Mouse (Mus musculus): ENCODE measurements around the gene Cd151. TPM values are rescaled to one million over a fixed set of nuclear protein-coding genes. Genes with fewer than 3 reads are reported as not detected.
A peak's percentile ranks its signal among the peaks of the same experiment; 100 is the strongest.

The Cd151 gene
- total RNA-seq, 1 experiment from 2014 or later, result 46.6 TPM

DNA sequence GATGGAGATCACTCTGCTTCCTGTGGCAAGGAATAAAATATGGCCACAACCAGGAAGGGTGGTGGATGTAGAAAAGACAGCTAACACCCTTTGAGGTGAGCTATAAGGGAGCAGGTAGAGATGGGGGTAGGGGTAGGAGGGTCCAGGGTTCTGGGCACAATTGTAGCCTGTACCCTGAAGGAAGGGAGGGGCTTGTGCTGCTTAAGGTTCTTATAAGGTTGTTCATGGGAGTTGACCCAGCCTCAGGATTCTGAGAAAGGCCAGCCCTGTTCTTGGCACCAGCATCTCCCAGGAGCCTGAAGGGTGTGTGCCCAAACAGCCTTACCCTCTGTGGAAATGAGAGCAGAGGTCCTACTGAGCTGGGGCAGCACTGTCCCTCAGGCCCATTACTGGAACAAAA lies 15.3 kb upstream of the Cd151 start:
- ATAC-seq (replicated peaks in 1 of 2; ENCODE audit: insufficient read depth in 1 of 2, low FRiP score in 2 of 2, low TSS enrichment in 1 of 2, low read depth in 1 of 2, poor library complexity in 2 of 2, severe bottlenecking in 2 of 2), result no peak

DNA sequence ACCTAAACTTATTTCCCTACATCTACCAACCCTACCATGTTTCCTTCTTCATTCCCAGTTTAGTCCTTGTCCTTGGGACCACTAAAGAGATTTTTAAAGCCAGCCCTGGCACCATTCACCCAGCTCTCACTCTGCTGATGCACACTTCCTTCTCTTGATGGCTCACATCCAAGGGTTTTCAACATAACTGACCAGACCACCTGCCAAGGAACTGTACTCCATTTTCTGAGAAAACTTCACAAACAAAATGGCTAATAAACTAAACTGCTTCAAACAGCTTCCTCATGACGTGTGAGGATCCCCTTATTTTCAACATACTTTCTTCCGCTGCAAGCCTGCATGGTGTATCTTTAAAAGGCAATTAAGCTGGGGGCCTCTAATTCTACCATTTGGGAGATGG lies 13.6 kb upstream of the Cd151 start:
- no peak for ATAC-seq (replicated peaks in 1 of 2; ENCODE audit: insufficient read depth in 1 of 2, low FRiP score in 2 of 2, low TSS enrichment in 1 of 2, low read depth in 1 of 2, poor library complexity in 2 of 2, severe bottlenecking in 2 of 2)

DNA sequence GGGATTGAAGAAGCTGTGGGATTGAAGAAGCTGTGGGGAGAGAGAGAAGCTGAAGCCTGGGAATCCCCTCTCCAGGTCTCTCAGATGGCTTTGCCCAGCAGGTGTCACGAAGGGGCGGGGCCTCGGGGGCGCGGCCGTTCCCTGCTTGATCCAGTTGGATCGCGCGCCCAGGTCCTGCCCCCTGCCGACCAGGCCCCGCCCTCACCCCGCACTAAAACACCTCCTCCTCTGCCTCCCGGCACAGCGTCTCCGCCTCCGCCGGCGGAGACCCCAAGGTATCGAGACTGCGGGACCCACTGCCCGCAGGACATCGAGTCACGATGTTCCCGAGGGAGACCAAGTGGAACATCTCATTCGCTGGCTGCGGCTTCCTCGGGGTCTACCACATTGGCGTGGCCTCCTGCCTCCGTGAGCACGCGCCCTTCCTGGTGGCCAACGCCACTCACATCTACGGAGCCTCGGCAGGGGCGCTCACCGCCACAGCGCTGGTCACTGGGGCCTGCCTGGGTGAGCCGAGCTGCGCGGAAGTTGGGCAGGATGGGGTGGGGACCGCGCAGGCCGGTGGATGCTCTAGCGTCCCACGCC lies 12.1 kb upstream of the Cd151 start, which contains the start of gene Pnpla2:
Gene Pnpla2 (plus strand): TSS at position 232 of the 585 bp plus-strand sequence.
- peak; percentile 82 to 89 for ATAC-seq (replicated peaks in 1 of 2; ENCODE audit: insufficient read depth in 1 of 2, low FRiP score in 2 of 2, low TSS enrichment in 1 of 2, low read depth in 1 of 2, poor library complexity in 2 of 2, severe bottlenecking in 2 of 2)

DNA sequence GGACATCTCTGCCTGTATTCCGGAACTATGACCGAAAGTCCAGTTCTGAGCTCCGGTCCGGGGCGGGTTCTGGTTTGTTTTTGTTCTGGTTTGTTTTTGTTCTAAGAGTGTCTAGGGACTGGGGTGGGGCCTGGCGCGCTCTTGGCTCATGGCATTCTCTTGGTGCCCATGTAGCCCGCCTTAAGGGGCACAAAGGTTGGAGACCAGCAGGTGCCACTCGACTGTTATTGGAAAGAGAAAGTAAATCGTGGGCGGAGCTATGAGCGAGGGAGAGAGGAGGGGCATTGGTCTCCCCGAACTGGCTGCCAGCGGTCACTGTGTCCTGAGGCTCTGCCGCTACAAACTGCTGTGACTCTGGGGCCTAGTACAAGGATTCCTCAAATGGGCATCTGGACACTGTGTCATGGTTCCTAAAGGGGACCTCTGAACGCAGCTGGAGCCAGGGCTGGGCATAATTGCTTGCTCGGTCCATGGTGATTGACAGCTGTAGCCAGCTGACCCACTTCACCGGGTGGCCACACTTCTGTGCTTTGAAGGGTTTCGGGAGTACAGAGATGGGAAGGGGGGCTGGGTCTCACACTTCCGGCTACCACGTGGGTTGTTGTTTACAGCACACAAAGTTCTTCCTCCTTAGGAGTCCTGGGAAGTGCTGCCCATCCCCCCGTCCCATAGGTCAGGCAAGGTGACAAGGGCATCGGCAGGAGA lies 11.4 kb upstream of the Cd151 start:
- peak; percentile 29 to 51 for ATAC-seq (replicated peaks in 1 of 2; ENCODE audit: insufficient read depth in 1 of 2, low FRiP score in 2 of 2, low TSS enrichment in 1 of 2, low read depth in 1 of 2, poor library complexity in 2 of 2, severe bottlenecking in 2 of 2)

DNA sequence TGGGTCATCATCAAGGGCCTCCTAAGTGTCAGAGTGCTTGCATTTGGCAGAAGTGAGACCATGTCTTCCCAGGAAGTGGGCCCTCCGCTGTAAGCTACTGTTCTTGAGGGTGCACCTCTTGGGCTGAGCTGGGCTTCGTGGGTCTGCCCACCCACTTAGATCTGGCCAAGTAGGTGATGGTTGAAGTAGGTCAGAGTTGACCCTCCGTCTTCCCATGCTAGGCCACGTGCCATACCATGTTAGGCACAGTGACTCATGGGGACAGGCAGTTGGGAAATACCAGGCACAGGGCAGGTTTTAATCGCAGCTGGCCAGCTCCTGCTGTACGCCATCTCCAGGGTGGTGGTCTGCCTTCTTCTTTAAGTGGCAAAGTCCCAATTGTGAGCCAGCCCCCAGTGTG lies 10.5 kb upstream of the Cd151 start:
- ATAC-seq (replicated peaks in 1 of 2; ENCODE audit: insufficient read depth in 1 of 2, low FRiP score in 2 of 2, low TSS enrichment in 1 of 2, low read depth in 1 of 2, poor library complexity in 2 of 2, severe bottlenecking in 2 of 2), result no peak

DNA sequence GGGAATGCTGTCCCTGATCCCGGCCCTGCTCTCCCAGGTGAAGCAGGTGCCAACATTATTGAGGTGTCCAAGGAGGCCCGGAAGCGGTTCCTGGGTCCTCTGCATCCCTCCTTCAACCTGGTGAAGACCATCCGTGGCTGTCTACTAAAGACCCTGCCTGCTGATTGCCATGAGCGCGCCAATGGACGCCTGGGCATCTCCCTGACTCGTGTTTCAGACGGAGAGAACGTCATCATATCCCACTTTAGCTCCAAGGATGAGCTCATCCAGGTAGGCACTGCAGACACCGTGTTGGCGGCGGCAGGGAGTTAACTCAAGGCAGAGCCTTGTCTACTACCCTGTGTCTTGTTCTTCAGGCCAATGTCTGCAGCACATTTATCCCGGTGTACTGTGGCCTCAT lies 10.0 kb upstream of the Cd151 start:
- ATAC-seq (replicated peaks in 1 of 2; ENCODE audit: insufficient read depth in 1 of 2, low FRiP score in 2 of 2, low TSS enrichment in 1 of 2, low read depth in 1 of 2, poor library complexity in 2 of 2, severe bottlenecking in 2 of 2), result no peak

DNA sequence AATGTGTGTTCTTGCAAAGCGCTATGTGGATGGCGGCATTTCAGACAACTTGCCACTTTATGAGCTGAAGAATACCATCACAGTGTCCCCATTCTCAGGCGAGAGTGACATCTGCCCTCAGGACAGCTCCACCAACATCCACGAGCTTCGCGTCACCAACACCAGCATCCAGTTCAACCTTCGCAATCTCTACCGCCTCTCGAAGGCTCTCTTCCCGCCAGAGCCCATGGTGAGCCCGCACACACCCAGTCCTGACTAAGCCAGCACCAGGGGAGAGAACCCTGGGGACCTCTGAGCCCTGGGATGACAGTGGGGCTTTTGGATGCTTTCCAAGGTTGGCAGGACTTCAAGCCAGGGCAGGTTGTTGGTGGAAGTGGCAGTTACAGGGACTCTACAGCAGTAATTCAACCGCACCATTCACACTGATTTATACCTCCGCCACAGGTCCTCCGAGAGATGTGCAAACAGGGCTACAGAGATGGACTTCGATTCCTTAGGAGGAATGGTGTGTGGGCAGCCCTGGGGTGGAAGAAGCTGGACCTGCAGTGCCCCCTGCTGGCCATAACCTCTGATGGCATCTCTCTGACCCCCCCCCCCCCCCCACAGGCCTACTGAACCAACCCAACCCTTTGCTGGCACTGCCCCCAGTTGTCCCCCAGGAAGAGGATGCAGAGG lies 9.1 kb upstream of the Cd151 start:
- ATAC-seq (replicated peaks in 1 of 2; ENCODE audit: insufficient read depth in 1 of 2, low FRiP score in 2 of 2, low TSS enrichment in 1 of 2, low read depth in 1 of 2, poor library complexity in 2 of 2, severe bottlenecking in 2 of 2), result no peak

DNA sequence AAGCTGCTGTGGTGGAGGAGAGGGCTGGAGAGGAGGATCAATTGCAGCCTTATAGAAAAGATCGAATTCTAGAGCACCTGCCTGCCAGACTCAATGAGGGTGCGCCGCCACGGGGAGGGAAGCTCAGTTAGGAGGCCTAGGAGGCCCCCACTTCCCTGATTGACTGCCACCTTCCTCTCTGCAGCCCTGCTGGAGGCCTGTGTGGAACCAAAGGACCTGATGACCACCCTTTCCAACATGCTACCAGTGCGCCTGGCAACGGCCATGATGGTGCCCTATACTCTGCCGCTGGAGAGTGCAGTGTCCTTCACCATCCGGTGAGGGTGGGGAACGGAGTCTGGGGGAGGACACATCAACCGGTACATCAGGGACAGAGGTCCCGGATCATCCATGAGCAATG lies 8.5 kb upstream of the Cd151 start:
- no peak for ATAC-seq (replicated peaks in 1 of 2; ENCODE audit: insufficient read depth in 1 of 2, low FRiP score in 2 of 2, low TSS enrichment in 1 of 2, low read depth in 1 of 2, poor library complexity in 2 of 2, severe bottlenecking in 2 of 2)

DNA sequence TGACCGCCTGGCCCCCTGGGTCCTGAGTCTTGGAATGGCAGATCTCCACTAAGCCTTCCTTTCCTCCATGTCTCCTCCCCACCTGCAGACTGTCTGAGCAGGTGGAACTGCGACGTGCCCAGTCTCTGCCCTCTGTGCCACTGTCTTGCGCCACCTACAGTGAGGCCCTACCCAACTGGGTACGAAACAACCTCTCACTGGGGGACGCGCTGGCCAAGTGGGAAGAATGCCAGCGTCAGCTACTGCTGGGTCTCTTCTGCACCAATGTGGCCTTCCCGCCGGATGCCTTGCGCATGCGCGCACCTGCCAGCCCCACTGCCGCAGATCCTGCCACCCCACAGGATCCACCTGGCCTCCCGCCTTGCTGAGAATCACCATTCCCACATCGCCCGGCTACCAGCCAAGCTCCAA lies 7.9 kb upstream of the Cd151 start:
- no peak for ATAC-seq (replicated peaks in 1 of 2; ENCODE audit: insufficient read depth in 1 of 2, low FRiP score in 2 of 2, low TSS enrichment in 1 of 2, low read depth in 1 of 2, poor library complexity in 2 of 2, severe bottlenecking in 2 of 2)

DNA sequence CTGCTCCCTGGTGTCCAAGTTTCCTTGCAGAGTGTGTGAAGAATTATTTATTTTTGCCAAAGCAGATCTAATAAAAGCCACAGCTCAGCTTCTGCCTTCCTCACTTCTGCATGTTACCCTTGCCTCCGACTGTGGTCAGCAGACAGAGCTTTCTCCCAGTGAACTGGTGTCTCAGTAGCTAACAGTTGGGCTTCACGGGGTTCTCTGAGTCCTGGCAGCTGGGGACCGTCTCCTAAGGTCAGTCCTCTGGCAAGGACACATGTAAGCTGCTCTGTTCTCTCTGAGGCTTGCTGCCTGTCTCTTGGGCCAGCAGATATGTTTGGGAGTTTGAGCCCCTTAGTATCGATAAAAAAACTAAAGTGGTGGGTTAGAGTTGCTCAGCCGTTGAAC lies 7.2 kb upstream of the Cd151 start:
- no peak for ATAC-seq (replicated peaks in 1 of 2; ENCODE audit: insufficient read depth in 1 of 2, low FRiP score in 2 of 2, low TSS enrichment in 1 of 2, low read depth in 1 of 2, poor library complexity in 2 of 2, severe bottlenecking in 2 of 2)

DNA sequence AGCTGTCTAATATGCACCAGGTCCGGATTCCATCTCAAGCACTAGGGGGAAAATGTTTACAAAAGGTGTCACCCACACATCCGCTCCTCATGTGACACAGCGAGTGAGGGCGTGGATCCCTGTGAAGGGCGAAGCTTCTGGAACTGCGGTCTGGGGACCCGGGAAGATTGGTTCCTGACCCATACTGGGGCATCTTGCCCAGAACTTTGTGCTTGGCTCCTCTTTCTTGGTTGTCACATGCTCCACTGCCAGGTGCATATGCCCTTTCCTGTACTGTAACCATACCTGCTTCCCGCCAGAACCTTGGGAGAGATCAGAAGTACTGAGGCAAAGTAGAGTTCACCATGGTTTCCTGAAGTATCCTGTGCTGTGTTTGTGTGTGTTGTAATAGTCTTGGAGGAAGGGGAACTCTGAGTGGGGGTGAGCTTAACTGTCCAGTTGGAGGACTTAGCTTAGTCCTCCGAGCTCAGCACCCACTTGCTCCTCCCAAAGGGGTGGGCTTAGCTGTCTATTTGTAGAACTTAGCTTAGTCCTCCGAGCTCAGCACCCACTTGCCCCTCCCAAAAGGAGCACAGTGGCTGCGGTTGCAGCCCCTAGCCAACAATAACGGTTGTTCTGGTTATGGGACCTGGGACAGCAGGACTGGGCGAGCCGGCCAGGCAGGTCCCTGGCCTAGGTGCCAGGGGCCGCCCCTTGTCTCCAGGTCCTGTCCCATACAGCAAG lies 6.6 kb upstream of the Cd151 start, which contains the start of gene Cracr2b:
Gene Cracr2b (plus strand): TSS at position 704 of the 723 bp plus-strand sequence.
- no peak; a peak in 1 of 4 replicates for ATAC-seq (replicated peaks in 1 of 2; ENCODE audit: insufficient read depth in 1 of 2, low FRiP score in 2 of 2, low TSS enrichment in 1 of 2, low read depth in 1 of 2, poor library complexity in 2 of 2, severe bottlenecking in 2 of 2)

DNA sequence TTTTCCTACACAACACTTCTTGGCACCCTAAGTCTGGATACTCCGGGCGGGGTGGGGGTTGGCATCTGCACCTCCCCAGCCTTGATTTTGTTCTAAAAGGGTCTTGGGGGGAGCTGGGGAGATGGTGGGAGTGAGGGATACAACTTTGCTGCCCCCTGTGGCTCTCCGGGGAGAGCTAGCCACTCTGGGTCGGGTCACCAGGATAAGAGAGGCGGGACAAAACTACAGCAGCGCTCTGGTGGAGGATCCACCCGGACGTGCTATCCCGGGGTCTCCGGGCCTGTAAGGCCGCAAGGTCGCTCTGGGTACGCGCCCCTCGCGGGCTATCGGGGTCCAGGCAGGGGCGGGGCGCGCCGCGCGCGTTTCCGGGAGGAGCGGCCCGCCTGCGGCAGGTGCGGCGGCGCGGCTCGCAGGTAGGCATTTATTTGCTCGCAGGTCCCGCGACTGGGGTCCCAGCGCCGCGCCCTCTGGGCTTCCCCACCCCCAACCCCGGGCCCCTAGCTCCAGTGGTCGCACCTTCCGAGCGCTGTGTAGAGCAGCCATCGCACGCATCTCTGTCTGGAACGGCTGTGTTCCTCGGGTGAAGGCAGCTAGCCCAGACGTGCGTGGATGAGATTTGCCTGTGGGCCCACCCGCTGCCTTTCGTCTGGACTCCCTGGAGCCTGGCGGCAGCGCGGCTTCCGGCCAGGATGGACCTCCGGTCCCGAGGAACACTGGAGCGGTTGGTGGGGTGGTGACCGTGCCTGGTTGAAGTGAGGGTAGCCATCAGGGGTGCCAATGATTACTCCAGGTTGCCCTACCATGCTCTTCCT lies 5.5 kb upstream of the Cd151 start:
- no peak for ATAC-seq (replicated peaks in 1 of 2; ENCODE audit: insufficient read depth in 1 of 2, low FRiP score in 2 of 2, low TSS enrichment in 1 of 2, low read depth in 1 of 2, poor library complexity in 2 of 2, severe bottlenecking in 2 of 2)

DNA sequence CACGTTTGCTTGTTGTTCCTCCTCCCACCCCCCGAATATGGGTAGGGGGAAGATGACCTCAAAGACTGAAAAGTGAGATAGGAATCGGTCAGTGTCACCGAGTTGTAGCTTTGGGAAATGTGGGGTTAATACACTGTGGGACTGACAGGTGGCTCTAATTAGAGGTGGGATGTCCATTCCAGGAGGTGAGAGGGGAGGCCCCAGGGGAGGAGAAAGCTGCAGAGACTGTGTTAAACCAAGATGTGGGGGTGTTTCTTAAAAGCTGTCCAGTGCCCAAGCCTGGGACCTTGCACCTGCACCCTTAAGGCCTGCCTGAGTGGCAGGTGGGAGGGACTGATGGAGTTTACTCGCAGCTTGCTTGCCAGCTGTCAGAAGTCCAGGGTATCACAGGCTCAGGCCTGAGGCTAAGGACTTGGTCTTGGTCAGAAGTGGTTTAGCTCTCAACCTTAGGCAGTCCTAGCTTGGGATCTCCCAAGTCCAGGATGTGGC lies 4.8 kb upstream of the Cd151 start:
- no peak for ATAC-seq (replicated peaks in 1 of 2; ENCODE audit: insufficient read depth in 1 of 2, low FRiP score in 2 of 2, low TSS enrichment in 1 of 2, low read depth in 1 of 2, poor library complexity in 2 of 2, severe bottlenecking in 2 of 2)

DNA sequence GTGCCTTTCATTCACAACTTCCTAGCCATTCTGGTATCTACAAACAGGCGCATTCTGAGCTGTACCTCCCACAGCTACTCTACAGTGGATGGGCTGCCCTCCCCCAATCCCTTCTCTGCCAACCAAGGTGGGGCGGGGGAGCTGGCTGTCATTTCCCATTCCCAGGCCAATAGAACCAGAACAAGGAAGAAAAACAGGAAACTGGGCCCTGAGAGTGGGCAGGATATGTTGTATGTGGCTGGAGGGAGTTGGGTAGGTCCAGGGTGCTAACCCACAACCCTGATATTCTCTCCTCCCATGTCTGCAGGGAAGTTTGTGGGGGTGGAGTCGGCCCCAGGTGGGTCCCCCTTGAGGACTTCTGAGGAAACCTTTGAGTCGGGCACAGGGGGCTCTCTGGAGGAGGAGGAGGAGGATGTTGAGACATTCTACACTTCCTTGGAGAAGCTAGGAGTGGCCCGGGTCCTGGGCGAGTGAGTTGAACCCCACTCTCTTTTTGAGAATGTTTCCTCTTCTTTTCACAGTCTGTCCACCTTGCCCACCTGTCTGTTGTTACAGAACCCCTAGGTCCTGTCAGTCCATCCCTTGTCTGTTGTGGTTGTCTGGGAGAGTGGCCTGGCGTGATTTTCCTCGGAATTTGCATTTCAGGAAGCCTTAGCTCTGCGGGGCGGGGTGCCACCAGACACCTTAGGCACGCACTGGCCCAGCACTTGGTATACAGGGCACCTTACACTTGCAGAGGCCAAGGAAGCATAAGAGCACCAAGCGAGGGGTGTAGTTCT lies 3.2 kb upstream of the Cd151 start:
- ATAC-seq (replicated peaks in 1 of 2; ENCODE audit: insufficient read depth in 1 of 2, low FRiP score in 2 of 2, low TSS enrichment in 1 of 2, low read depth in 1 of 2, poor library complexity in 2 of 2, severe bottlenecking in 2 of 2), result no peak

DNA sequence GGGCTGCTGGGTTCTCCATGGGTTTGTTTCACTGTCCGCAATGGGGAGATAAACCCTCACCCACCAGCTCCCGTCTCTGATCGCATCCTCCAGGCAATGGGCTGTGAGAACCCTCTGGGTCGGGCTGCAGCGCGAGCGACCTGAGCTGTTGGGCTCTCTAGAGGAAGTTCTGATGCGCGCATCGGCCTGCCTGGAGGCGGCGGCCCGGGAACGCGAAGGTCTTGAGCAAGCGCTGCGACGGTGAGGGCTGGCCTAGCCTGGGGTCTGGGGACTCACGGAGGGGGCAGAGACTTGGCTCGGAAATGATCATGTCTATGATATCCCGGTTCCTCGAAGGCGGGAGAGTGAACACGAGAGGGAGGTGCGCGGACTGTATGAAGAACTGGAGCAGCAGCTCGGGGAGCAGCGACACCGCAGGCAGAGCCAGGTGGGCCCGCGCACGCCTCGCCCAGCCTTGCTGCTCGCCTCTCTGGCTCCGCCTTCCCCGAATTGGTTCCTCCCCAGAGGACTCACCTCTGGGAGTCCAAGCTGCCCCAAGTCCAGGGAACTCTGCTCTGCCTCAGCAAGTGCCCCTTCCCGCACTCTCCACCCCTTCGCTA lies 2.5 kb upstream of the Cd151 start:
- no peak for ATAC-seq (replicated peaks in 1 of 2; ENCODE audit: insufficient read depth in 1 of 2, low FRiP score in 2 of 2, low TSS enrichment in 1 of 2, low read depth in 1 of 2, poor library complexity in 2 of 2, severe bottlenecking in 2 of 2)

DNA sequence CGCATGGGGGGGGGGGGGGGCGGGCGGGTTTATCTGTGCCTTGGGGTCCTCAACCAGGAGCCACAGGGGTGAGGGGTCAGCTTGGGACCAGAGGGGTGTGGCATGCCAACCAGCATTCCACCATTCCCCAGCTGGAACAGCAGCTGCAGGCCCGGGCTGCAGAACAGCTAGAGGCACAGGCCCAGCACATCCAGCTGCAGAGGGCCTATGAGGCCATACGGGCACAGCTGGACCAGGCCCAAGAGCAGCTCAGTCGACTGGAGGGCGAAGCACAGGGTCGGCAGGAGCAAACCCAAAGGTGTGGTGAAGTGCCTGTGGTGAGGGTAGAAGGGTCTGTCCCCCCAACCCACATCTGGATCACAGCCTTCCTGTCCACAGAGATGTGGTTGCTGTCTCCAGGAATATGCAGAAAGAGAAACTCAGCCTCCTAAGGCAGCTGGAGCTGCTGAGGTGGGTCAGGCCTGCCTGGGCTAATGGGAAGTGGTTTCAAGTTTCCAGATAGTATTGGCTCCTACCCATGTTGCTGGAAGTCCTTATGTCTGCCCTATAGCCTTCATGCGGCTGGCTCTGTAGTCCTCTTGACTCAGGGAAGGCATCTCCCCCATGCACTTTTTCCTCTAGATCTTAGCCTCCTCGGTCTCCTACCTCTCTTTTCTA lies 1.7 kb upstream of the Cd151 start:
- ATAC-seq (replicated peaks in 1 of 2; ENCODE audit: insufficient read depth in 1 of 2, low FRiP score in 2 of 2, low TSS enrichment in 1 of 2, low read depth in 1 of 2, poor library complexity in 2 of 2, severe bottlenecking in 2 of 2), result no peak

All from hematopoietic stem cell, adult 5-6 weeks (primary cell).